Mouse (Mus musculus) layer of hippocampus, postnatal 14 days (tissue): ENCODE measurements around the gene Tenm3. TPM values are rescaled to one million over a fixed set of nuclear protein-coding genes. Genes with fewer than 3 reads are reported as not detected.
A peak's percentile ranks its signal among the peaks of the same experiment; 100 is the strongest.

ENCODE experiments used
- DNase-seq, 2 experiments: peaks; one replicate each; pipeline ENCODE4 v3.0.0; 2021 to 2022; ENCODE audit warnings: low spot score in 2 of 2, mixed read lengths in 1 of 2
- long read RNA-seq, 2 experiments: library from polyadenylated mRNA; stranded (forward); transcript quantifications; one replicate each; pipeline ENCODE4 v2.0.0; 2021
- total RNA-seq, 2 experiments: library from RNA; stranded (reverse); gene quantifications; 2 replicates each; pipeline ENCODE4 v1.2.3; 2021

Gene Tenm3
- total RNA-seq = 100 to 1,000 TPM in 1 of 2 experiments, 10 to 100 TPM in 1; 79.8 to 101 TPM
- long read RNA-seq, experiment 1, partial matches to known transcripts = 12 of 14 reads
- long read RNA-seq, experiment 1, other reads (novel, unspliced or antisense) = 2 of 14 reads
- long read RNA-seq, experiment 2, partial matches to known transcripts = 13 of 15 reads
- long read RNA-seq, experiment 2, other reads (novel, unspliced or antisense) = 2 of 15 reads

DNA sequence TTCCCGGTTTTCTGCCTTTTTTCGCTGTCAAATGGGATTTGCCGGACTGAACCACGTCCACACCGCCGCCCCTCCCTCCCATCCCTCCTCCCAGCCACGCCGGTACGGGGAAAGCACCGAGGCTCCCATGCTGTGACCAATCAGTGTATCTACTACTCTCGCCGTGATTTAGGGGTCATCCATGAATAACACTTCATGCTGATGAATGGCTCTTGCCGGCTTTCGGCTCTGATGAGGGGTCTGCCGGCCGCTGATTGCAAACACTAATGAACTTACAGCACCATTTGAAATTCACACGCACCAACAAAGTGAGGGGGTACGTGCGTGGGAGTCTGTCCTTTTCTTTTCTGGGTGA is at the start of gene Tenm3:
Gene Tenm3 (minus strand): TSS at position 21 of the 355 bp plus-strand sequence.
- no peak for DNase-seq

DNA sequence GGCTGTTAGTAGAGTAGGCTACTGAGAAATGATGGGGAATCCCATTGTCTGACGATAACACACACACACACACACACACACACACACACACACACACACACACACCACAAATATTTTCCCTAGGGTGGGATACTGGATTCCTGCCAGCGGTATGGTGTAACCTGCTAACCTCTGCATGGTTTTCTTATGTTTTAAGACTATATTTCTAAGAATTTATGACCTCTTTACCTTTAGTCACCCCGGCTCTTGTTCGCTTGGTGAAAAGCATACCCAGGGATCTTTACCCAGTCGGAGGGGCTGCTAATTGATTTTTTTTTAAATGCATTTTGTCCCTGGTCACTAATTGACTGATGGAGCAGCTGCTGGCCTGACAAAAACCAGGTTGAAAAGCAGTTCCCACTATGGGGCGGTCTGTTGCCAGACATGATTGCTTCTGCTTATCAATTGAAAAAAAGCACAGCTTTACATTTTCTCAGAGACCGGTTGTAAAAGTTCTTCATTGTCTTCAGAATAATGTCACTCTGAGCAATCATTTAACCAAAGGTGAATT is 46.5 kb upstream of the Tenm3 start:
- no peak for DNase-seq

DNA sequence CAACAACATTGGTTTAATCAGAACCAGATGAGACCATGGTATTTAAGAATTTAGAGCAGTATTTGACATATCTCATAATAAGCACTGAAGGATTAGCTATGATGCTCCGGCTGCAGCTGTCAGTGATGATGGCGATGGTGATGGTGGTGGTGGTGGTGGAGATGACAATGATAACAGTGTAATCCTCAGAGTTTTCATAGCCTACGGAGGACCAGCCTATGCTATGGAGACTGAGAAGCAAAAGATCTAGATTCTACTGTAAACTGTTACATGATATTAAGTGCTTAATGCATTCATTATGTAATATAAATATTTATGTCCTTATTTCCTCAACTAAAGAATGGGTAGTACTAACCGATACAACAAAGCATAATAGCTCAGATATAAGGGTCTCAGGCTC is 40.5 kb upstream of the Tenm3 start:
- no peak for DNase-seq

DNA sequence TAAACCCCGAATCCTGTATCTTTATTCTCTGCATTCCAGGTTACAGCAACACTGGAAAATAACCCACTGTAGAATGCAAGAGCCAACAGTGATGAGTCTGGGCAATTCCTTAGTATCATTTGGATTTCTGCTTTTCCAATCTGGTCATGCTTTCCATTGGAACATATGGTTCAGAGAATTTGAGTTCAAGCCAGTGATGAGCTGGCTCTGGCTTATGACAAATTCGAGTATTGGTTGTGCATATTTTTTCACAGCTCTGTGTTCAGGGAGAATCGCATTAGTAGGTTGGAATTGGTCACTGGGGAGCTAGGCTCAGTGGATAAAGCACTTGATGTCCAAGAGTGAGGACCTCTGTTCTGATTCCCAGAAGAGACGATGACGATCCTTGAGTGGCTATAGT is 36.8 kb upstream of the Tenm3 start:
- DNase-seq = peak; percentile 12 to 78

DNA sequence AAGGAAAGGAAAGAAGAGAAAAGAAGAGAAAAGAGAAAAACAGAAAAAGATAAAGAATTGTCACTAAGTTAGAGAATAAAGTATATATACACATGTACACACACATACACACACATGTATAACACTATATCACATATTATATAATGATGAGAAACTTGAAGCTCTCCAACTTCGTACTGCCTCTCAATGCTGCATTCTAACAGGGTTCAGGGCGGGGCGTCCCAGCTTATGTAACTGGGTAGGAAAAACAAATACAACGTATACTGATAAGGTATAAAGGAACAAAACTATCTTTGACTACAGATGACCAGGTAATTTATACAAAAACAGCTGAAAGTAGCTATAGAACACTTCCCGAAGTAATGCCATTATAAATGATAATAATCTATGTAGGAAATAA is 22.2 kb upstream of the Tenm3 start:
- no peak for DNase-seq

DNA sequence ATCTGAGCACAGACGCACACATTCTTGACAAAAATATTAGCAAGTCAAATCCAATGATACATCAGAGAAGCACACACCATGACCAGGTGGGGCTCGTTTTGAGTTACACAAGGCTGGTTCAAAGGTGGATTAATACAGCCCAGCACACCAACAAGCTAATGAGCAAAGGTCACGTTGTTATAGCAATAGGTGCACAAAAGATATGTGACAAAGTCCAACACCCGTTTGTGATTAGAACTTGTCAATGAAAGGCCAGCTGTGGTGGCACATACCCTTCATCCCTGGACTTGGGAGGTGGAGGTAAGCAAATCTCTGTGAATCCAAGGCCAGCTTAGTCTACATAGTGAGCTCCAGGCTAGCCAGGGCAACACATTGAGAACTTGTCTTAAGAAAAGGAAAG is 21.7 kb upstream of the Tenm3 start:
- DNase-seq = no peak

DNA sequence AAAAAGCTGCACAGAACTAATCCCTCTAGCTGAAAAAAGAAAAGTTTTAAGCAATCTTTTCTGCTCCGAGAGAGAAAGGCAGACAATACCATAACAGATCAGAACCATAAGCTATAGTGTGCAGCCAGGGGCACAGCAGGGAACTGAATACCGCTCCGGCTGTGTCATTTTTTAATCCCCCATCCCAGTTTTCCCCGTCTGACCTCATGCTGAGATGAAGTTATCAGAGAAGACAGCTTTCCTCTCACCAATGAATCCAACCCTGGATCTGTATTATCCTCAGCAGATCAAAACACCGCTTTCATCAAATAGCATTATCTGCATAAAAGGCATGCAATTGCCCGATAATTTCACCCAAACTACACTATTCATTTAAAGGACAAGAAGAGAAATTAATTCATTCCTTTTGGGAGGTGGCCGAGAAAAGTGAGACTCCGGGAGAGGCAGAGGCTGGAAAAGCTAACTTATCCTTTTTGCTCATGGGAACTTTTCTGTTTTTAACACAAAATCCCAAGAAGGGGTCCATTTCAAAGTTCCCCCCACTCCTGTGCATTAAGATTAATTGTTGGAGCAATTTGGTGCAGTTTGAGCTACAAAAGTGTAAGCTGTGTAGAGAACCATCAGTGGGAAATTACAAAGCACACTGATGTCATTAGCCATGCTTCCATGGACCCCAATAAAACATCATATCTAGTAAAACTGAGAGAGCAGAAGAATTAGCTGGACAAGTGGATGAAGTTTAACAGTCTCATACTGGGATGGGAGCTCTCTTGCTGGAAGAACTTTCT is 6.7 kb upstream of the Tenm3 start:
- DNase-seq = no peak

DNA sequence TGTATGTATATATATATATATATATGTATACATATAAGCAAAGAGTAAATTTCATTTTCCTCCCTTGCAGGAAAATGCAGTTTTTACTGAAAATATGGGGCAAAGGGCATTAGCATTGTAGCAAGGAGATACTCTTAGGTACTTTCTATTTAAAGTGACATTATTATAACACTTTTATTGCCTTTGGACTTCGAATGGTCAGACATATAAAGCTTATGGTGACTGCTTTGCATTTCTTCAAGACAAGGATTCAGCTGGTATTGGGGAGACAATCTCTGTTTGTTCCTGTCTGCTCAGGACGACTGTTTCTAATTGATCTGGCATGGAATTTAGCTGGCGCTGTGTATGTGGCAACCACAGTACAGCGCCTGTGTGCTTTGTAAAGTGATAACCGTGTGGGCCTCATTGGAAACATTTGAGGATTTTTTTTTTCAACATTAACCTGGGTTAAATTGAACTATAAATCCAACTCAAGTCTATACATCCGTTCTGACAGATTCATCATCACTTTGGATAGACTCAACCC is 5.4 kb upstream of the Tenm3 start:
- DNase-seq = no peak

DNA sequence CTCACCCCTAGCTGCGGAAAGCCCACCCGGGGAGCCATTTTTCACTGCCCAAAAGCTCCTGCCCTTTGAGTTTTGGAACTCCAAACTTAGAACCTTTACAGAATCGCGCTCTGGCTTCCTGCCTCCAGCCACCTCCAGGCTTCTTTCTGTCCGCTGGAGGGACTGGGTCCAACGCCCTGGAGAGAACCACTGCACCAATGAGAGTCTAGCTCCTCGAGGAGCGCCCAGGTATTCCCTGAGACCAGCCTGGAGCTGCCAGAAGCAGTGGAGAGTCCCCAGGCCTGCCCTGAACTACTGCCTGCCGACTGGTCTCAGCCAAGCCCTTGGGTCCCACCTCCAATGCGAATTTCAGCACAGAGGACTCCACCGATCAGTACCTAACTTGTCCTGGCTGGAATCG is 1.2 kb upstream of the Tenm3 start:
- no peak for DNase-seq

DNA sequence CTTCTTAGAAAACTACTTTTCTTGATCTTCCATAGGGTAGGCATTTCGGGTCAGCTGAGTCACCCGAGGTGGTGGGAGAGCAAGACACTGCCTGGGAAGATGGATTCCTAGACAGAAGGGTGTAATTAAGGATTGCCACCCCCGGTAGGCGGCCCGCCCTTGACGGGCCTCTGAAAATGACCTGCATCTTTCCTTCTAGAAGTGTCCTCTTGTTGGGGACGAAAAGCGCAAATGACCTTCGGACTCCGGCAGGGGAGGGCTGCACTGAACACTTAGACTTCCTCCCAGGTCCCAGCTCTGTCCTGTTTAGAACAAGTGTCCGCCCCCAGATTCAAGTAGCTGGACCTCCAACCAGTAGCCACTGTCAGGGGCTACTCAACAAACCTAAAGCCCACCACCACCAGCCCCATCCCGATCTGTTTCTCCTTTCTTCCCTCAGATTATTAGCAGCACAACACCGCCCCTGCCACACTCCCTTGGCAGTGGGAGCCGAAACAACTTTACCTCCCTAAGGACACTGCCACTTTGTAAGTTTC is 687 bp upstream of the Tenm3 start:
- DNase-seq = no peak

DNA sequence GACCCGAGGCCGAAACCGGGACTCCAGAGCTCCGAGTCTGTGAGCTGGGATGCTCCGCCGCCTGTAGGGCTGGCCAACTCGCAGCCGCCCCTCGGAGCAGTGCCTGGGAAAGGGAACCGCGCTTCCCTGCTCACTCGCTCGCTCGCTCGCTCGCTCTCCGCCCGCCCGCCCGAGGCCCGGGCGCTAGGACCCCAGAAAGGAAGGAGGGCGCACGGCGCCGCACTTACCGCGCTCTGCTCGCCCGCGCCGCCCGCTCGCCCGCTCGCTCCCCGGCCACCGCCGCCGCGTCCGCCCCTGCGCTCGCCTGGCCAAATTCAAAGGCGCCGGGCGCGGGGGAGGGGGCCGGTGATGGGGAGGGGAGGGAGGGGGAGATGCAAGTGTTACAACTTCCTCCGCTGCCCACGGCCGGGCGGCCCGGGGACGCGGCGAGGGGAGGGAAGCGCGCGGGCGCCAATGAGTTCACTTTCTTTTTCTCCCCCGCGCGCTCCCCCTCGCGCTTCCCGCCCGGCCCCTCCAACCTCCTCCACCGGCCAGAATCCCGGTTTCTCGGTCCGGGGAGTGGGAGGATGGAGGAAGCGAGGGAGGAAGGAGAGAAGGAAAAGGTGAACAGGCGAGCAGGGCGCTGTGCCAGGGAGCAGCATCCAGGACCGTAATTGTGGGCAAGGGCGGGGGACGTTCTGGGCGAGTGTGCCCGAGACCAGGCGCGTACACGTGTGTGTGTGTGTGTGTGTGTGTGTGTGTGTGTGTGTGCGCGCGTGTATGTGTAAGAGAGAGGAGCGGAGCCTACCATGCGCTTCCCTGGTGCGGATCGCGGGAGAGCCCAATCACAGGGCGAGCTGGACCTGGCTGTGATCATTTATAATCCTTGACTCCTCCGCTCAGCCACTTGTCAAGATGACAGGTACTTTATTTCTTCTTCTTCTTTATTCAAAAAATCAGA is 490 bp downstream of the Tenm3 start:
- peak; percentile 26 to 50 for DNase-seq

DNA sequence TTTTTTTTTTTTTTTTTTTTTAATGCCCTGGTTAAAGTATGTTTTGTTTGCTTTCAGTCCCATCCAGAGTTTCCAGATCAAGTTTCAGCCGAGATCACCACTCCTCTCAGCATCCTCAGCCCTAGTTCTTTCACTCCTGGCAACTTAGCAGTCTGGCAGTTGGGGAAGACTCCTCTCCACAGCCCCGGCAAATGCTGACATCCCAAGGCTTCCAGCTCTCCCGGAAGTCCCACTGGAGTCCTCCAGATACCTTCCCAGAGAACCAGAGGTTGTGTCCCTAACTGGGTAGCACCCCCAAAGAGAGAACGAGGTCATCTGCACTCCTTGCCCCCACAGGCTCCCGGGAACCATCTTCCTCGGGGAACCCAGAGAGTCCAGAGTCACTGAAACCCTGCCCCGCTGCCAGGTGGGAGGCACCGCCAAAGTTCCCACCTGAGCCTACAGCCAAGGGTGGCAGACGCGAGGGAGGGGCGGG is 1.2 kb downstream of the Tenm3 start:
- no peak for DNase-seq

DNA sequence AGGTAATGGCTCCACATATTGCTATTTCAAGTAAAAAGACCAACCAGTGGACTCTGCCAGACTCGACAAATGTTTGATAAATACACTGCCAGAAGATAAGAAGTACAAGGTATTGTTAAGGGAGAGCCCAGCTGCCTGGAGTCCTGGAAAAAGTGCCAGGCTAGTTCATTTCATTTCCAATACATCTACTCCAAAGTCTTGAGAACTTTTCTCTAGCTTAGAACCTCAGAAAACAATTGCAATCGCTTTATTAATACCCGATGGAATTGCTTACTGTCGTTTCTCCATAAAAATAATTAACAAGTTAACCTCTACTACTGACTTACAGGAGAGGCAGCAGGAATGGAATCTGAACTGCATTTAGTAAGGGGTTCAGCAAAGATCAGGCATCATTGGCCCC is 1.7 kb downstream of the Tenm3 start:
- DNase-seq = no peak

DNA sequence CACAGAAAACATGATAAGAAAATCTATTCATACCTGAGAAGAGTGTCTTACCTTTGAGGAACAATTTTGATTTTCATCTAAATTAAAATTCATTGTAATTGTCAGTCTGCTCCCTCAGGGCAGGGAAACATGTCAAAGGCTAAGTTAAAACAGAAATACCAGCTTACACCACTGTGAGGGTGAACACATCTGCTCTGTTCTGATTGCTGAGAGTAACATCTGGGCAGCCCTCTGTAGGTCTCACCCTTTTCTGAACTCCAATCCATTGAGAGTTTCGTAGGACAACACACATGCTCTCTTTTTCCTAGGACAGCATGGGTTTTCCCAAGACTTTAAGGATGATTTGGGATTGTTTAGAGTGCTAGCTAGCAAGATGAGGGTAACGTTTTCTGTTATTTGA is 8.0 kb downstream of the Tenm3 start:
- no peak for DNase-seq

DNA sequence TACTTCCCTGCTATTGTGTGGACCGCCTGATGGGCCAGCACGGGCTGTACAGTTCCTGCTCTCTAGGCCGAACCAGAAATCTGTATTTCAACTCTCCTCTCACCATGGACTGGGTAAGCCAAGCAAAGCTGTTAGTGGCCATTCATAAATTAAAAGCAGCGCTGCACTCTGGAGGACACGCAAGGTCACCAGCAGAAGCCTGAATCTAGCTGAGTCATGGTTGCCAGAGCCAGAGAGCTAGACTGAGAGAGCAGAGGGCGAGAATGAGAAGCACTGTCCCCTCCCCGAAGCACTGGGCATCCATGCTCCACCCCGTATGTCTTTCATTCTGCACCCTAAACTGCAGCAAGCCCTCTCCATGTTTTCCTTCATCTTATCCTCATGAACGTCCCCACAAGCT is 16.3 kb downstream of the Tenm3 start:
- no peak for DNase-seq

DNA sequence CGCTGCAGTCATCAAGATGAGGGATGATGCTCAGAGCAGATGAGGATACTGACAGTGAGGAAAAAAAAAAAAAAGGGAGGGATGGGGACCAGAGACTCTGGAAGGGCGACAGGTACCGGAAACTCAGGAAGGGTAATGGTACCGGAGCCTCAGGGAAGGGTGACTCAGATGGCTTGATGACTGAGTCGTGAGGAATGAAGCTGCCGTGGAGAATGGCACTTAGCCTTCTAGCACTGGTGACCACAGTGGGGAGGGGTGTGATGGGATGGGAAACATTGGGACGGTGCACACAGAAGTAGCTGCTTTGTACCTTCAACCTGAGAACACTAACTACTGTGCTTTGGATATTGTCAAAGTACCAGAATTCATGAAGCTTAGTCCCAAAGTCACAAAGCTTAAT is 18.1 kb downstream of the Tenm3 start:
- no peak for DNase-seq

DNA sequence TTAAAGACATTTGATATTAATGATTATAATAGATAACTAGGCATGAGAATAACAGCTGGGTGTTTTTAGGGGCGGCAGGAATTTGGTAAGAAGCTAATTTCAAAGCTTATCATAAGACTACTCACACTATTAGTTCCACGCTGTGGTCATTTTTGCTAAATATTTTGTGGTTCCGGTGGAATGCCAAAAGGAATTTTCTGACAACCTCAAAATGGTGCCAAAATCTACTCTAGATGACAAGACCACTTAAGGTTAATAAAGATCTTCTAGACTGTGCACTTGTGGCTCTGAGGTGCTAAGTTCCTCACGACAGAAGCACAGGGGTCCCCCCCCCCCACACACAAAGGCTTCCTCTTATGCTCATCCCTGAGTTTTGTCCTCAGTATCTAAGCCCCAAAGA is 21.5 kb downstream of the Tenm3 start:
- DNase-seq = no peak

DNA sequence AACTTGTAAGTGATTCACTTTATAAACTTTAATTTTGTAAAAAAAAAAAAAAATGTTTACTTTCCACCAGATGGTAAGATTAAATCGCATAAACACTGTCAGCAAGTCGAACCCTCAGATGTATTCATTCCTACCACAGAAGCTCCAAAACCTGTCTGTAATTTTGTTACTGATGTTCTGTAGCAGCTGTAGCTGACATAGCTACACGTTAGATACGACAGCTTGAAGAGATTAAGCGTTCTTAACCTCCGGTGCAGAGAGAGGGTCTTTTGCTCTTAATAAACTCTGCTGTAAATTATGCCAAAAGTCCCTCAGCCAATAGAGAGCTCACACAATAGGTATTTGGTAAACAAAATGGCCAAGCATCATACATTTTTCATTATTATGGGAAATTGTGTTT is 23.8 kb downstream of the Tenm3 start:
- no peak for DNase-seq

DNA sequence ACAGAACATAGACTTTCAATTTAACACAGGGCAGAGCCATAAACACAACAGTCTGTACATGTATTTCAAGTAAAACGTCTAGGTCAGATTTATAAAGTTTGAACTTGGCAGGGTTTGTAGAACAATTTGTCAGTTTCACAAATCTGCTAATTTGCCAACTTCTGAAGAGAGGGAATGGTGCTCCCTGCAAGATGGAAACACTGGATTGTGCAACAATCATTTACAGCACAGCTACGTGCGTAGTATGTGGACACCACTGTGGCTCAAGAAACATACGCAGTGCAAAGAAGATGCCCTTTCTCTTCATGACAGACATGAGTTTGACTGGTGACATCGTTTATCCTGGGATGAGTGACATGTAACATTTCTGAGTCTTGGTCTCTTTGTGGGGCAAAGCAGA is 24.4 kb downstream of the Tenm3 start:
- no peak for DNase-seq

DNA sequence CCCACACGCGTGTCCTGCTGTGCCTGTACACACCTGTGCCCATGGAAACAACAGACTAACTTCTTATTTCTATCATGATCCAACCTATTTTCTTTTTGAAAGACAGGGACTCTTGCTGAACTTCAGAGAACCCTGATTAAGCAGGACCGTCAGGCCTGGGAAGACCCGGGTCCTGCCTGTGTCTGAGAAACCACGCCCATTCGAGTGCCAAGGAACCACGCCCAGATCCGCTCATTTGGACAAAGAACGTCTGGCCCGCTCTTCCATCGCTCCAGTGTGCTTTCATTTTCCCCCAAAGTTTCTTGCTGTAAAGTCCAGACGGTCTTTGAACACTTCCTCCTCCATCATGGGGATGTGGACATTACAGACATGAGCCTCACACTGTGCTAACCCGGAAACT is 26.8 kb downstream of the Tenm3 start:
- DNase-seq = no peak

DNA sequence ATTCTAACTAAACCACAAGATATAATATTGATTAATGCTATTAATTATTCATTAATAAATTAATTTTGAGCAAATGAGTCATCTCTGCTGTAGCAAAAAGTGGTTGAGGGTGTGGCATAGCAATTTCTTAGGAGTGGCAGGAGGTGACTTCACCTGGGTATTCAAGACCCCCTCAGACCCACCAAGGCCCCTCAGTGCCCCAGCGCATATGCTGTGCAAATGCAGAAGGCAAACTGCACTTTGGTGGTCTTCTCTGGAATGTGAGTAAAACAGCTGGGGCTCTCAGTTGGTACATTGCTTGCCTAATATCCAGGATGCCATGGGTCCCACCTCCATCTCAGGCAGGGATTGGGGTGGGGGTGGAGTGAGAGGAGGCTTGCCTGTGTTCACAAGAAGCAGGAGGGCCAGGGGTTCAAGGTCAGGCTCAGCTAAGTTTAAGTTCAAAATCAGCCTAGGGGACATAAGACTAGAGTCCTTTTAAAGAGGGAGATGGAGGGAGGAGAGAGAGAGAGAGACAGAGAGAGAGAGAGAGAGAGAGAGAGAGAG is 31.5 kb downstream of the Tenm3 start:
- DNase-seq = no peak
